Mouse (Mus musculus) macrophage (primary cell): Measurements from ENCODE around the gene Tas1r2. TPM values are rescaled to one million over a fixed set of nuclear protein-coding genes. Genes with fewer than 3 reads are reported as not detected.

ENCODE experiments used
- H3K27ac ChIP-seq: fragments of 350-480 bp; formaldehyde crosslinking; 2 replicates; pipeline ENCODE4 v1.9.0; 2021
- H3K36me3 ChIP-seq: fragments of 350-480 bp; formaldehyde crosslinking; 2 replicates; pipeline ENCODE4 v1.9.0; 2021; ENCODE audit errors: inconsistent target
- H3K4me3 ChIP-seq: fragments of 350-480 bp; formaldehyde crosslinking; 2 replicates; pipeline ENCODE4 v1.9.0; 2021; ENCODE audit errors: inconsistent target
- H3K79me2 ChIP-seq: fragments of 350-480 bp; formaldehyde crosslinking; 2 replicates; pipeline ENCODE4 v1.9.0; 2021; ENCODE audit errors: inconsistent target
- WGBS: methylation state at CpG from one replicate; pipeline ENCODE4 v1.1.7; 2026; ENCODE audit warnings: inconsistent platforms; ENCODE audit not compliant: missing documents; 5-methylcytosine and 5-hydroxymethylcytosine counted together
- polyA plus RNA-seq: library from polyadenylated mRNA; stranded (reverse); fragments of 250-400 nt; gene quantifications from 3 replicates; pipeline ENCODE4 v1.2.4, GENCODE M21; 2018; ENCODE audit warnings: inconsistent platforms
- total RNA-seq, 78 experiments: library from RNA; depleted of rRNA; stranded (reverse); fragments of 250-400 nt; gene quantifications; 1 replicate in 9 of 78; 2 replicates in 24 of 78; 3 replicates in 43 of 78; 4 replicates in 2 of 78; pipeline ENCODE4 v1.2.4; 2018; ENCODE audit warnings: inconsistent platforms in 56 of 78

The Tas1r2 gene
- not detected for total RNA-seq (2018; cell fraction: chromatin; rRNA removed)
- total RNA-seq (2018; cell fraction: cytosol; rRNA removed), result not detected
- under 1 TPM in 1 of 26 experiments, not detected in 25; 0.34 TPM for total RNA-seq (2018; cell fraction: nucleus; rRNA removed)
- polyA plus RNA-seq, result not detected in 3 replicates

DNA sequence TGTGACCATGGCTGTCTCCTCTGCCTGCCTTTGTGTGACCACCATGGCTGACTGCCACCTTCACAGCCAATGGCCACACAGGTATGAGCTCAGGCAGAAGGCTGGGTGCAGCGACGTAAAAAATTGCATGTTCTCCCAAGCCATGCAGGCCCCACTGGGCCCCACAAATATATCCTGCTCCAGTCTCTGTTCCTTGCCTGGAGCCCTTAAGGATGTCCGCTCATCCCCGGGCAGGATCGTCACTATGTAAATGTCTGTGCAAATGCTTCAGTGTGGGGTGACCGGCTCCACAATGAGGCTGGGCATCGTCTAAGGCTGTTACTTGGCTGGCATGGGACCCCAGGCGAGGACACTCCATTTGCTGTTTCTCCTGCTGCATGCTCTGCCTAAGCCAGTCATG lies at the start of gene Tas1r2:
Gene Tas1r2 (plus strand): TSS at position 301 of the 400 bp plus-strand sequence.
- no peak within 1 kb of the TSS for H3K27ac ChIP-seq
- H3K4me3 ChIP-seq, result no peak within 1 kb of the TSS
- H3K79me2 ChIP-seq, result no peaks in the 10 kb centered on the region
- 89% methylated on average over 8 of the region's 8 CpGs for WGBS
- H3K36me3 ChIP-seq, result no peaks in the 10 kb centered on the region

DNA sequence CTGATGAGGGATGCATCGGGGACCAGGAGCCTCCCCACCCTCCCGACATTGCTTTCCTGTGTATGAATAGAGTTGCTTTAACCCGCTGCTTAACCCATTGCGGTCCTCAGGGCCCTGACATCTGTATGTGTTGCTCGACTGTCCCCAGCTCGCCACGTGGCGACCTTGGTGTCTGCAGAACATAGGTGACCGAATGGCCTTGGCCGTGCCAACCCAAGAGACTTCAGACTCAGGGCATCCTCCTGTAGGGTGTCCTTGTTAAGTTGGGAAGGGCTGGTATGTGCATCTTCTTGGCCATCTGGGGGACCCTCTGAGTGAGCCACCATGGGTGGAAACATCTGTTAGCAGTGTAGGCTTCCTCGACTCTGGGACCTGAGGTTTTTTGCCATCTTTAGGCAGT lies 48.1 kb upstream of the Tas1r2 start:
- Histone ChIP-seq H3K36me3 (peaks cover 35% of the 10 kb centered on the region), H3K27ac (no peak overlapping the region)
- 94% methylated on average over 11 of the region's 11 CpGs for WGBS

DNA sequence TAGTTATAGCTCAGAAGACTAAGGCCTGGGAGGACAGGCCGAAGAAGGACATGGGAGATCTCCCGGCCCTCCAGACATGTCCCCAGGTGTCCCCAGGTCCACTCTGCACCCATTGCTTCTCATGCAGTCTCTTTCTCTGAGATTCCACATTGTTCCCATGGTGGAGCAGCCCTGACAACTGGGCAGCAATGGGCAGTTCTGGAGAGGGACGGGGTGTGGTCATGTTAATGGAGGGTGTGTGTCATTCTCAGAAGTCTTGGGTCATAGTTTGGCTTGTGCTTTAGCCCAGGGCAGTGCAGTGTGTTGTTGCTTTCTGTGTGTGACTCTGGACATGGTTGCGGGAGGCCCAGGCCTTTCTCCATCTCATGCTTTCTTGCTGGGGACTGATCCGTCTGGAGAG lies 46.6 kb upstream of the Tas1r2 start:
- Histone ChIP-seq H3K36me3 (peaks cover 35% of the 10 kb centered on the region), H3K79me2 (peaks cover 31% of the 10 kb centered on the region; the same call in 1 of the 2 replicates), H3K4me3 (no peak overlapping the region), H3K27ac (no peak overlapping the region)
- 92% methylated on average over 5 of the region's 5 CpGs for WGBS

More for the DNA sequence above, 48.1 kb upstream of the Tas1r2 start:
- Histone ChIP-seq H3K4me3 (no peak overlapping the region), H3K79me2 (peaks cover 43% of the 10 kb centered on the region)

DNA sequence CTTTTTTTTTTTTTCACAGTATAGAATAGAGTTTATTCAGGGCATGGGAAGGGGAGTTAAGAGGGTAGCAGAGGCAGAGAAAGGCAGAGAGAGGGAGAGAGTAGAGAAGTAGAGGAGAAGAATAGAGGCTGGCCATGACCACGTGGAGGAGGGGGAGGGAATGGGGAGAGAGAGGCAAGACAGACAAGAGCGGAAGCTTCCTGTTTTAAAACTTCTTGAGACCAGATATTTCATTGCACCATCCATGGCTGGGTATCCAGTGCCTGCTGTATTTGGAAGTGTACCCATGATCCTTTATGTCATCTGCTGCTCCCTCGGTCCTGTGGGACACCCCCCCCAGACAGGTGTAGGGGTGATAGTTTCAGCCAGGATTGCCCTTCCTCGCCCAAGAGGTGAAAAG lies 44.4 kb upstream of the Tas1r2 start:
- 0 out of 2 replicates have a peak overlapping the region, but pooled peaks have one; percentile 8 for H3K27ac ChIP-seq
- WGBS, result 26% methylated on average over 4 of the region's 4 CpGs

DNA sequence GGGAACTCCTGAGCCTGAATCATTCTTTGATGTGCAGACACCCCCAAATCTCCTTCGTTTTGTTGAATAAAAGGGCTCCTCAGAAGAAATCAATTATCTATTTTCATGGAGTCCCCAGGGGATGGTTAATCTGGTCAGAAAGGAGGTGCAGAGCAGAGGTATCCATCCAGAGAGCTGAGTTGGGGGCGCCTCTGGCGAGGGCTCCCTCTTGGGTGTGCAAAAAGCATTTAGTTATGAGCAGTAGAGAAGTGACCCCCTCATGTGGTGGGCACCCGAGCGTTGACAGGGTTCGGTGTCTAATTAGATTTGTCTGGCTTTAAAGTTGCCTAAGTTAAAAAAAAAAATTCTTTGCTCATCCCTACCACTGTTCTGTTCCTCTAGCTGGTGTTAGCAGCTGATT lies 42.4 kb upstream of the Tas1r2 start:
- no peak overlapping the region for H3K4me3 ChIP-seq
- H3K27ac ChIP-seq, result no peak overlapping the region
- 86% methylated on average over 6 of the region's 6 CpGs for WGBS
- H3K36me3 ChIP-seq, result peaks cover 40% of the 10 kb centered on the region; the same call in 1 of the 2 replicates
- H3K79me2 ChIP-seq, result peaks cover 41% of the 10 kb centered on the region

More for the DNA sequence above, 44.4 kb upstream of the Tas1r2 start:
- Histone ChIP-seq H3K4me3 (no peak overlapping the region), H3K36me3 (peaks cover 51% of the 10 kb centered on the region), H3K79me2 (peaks cover 36% of the 10 kb centered on the region; the same call in 1 of the 2 replicates)

DNA sequence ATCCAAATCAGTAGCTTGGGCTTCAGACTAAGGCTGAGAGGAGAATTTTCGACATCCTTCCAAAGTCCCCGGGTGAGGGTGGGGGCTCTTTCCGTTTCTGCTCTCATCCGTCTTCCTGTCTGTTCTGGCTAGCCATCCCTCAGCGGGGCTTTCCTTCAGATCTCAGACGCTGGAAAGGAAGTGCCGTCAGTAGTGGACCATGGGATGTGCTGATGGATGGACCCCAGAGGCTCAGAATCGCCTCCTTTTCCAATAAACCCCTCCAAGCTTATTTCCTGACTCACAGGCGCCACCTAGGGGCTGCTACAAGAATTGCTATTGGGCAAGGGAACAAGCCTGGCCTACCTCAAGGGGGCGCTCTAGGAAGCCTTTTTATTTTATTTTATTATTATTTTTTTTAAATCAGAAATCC lies 41.8 kb upstream of the Tas1r2 start:
- no peak overlapping the region for H3K27ac ChIP-seq
- no peak overlapping the region for H3K4me3 ChIP-seq
- peaks cover 35% of the 10 kb centered on the region; the same call in 1 of the 2 replicates for H3K36me3 ChIP-seq
- 10% methylated on average over 10 of the region's 10 CpGs for WGBS
- peaks cover 47% of the 10 kb centered on the region for H3K79me2 ChIP-seq

DNA sequence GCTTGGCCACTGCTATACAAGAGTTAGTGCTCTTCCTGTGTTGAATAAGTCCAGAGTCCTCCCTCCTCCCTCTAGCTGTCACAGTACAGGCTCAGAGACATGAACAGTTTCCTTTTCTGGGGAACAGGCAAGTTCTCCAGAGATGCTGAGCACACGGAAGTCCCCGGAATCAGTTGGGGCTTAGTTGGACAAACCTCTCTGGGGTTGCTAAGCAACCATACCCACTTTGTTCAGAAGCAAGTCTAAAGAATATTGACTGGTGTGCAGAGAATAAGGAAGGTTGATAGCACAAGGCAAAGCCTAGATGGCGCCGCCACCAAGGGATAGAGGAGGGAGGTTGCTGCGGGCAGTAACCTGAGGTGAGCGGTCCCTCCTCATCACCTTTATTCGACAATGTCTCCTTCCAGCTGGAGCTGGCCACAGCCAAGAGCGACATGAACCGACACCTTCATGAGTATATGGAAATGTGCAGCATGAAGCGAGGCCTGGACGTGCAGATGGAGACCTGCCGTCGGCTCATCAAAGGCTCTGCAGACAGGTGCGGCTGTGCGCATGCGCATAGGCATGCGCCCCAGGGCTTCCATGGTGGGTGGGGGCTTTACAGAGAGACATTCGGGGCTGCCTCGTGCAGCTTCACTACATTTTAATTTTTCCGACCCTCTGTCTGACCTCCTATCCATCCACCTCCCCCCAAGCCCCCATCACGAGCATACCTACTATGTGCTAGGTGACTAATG lies 38.6 kb upstream of the Tas1r2 start:
- 94% methylated on average over 21 of the region's 21 CpGs for WGBS
- H3K4me3 ChIP-seq, result no peak overlapping the region

DNA sequence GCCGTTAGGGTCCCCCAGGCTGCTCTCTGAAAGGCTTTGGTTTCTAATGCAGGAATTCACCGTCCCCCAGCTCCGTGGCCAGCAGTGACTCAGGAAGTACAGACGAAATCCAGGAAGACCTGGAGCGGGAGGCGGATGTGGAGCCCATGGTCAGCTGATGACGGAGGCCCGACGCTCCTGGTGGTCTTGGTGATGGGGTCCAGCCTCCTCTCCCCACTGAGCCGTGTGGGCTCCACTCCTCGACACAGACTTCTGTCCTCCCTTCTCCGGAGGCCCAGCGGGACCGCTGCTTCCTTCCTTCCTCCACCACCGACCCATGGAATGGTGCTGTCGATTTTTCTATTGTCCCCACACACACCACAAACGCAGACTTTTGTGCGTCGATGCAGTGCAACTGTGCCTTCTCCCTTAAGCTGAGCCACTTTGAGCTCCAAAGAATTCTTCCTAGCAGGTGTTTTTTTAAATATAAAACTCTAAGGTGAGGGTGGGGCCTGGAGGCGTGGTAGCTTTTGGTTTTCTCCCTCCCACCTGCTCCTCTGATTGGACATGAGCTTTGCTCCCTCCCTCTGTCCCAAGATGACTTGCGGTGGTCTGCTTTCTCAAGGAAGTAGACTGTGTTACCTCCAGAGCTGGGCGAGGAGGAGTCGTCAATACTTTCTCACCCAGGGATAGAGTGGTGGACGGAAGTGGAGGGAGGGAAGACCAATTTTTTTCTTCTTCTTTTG lies 36.9 kb upstream of the Tas1r2 start:
- H3K27ac ChIP-seq, result peak overlapping the region; percentile 83
- peaks cover 47% of the 10 kb centered on the region for H3K79me2 ChIP-seq
- WGBS, result under 1% methylated on average over 23 of the region's 24 CpGs
- peak overlapping the region; percentile 77 for H3K4me3 ChIP-seq
- H3K36me3 ChIP-seq, result peaks cover 20% of the 10 kb centered on the region; the same call in 1 of the 2 replicates

More for the DNA sequence above, 38.6 kb upstream of the Tas1r2 start:
- peaks cover 20% of the 10 kb centered on the region; the same call in 1 of the 2 replicates for H3K36me3 ChIP-seq
- no peak overlapping the region for H3K27ac ChIP-seq
- H3K79me2 ChIP-seq, result peaks cover 47% of the 10 kb centered on the region

DNA sequence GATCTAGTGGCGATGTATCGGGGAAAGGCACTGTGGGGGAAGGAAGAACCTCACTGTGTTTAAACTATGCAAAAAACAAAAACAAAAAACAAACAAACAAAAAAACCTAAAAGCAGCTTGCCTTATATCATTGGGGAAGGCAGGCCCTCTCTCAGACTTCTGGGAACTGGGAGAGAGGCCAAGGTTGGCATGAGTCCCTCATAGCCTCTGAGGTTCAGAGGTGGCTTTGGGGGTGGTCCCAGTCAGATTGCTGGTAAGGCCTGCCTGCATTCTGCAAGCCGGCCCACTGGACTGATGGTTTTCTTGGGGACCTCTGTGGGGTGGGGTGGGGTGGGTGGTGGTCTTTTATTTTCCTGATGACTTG lies 36.4 kb upstream of the Tas1r2 start:
- H3K4me3 ChIP-seq, result peak overlapping the region; percentile 77
- H3K36me3 ChIP-seq, result peaks cover 20% of the 10 kb centered on the region; the same call in 1 of the 2 replicates
- peaks cover 46% of the 10 kb centered on the region for H3K79me2 ChIP-seq
- WGBS, result 33% methylated on average over 3 of the region's 3 CpGs
- H3K27ac ChIP-seq, result peak overlapping the region; percentile 83

DNA sequence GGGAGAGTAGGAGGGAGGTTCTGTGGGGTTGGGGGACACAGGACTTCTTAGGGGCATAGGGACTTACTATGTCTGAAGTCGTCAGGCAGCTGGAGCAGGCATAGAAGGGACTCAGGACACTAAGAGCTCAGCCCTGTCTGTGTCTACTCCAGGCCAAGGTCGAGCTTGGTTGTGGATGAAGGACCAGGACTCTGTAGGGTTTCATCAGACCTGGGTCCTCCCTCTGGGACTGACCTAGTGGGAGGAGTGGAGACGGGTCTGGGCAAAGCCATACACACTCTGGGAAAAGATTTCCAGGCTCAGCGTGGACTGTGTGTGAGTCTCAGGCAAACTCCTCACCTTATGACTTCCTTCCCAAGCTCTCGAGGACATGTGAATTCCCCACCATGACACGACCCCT lies 33.6 kb upstream of the Tas1r2 start:
- Histone ChIP-seq H3K36me3 (no peaks in the 10 kb centered on the region; the same call in 1 of the 2 replicates), H3K4me3 (no peak overlapping the region), H3K27ac (no peak overlapping the region), H3K79me2 (peaks cover 18% of the 10 kb centered on the region)
- 87% methylated on average over 6 of the region's 6 CpGs for WGBS

DNA sequence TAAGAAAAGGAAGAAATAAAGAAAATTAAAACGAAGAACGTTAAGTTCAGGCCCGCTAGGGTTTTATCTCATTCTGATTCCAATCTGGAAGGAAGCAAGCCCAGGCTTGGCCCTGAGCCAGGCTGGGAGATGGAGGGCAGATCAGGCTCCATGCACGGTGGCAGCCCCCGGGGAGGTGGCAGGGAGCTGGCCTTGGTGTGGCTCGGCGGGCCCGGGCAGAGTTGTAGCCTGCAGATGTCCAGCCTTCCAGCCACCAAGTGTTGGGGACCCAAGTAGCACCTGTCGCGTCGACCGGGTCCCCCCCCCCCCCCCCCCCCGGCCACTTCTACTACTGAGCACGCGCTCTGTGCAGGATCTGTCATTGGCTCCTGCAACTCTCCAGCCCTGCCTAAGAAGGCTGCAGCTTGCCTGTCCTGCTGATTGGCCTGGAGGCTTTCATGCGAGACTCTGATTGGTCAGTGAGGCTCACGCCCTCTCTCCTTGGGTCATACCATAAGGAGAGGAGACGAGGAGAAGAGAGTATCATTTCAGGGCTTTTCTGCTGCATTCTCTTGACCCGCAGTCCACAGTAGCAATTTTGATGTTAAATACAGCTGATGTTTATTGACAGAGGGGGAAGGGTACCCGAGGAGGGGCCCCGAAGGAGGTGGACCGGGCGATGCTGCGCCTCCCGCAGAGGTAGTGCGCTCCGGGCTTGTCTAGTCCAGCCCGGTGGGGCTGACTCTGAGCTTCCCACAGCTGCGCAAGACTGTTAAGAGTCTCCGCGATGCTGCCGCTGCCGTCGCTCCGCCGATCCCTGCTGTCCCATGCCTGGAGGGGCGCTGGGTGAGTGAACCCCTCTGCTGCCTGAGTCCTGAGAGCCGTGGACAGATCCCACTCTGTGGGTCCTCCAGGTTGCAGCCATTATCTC lies 30.7 kb upstream of the Tas1r2 start, which contains the start of gene Aldh4a1:
Gene Aldh4a1 (plus strand): TSS at position 494 of the 910 bp plus-strand sequence.
- no peaks in the 10 kb centered on the region; the same call in 1 of the 2 replicates for H3K79me2 ChIP-seq
- WGBS, result 2% methylated on average over 35 of the region's 38 CpGs
- H3K4me3 ChIP-seq, result peak within 1 kb of the TSS; percentile 87
- peak within 1 kb of the TSS; percentile 91 for H3K27ac ChIP-seq
- H3K36me3 ChIP-seq, result no peaks in the 10 kb centered on the region

DNA sequence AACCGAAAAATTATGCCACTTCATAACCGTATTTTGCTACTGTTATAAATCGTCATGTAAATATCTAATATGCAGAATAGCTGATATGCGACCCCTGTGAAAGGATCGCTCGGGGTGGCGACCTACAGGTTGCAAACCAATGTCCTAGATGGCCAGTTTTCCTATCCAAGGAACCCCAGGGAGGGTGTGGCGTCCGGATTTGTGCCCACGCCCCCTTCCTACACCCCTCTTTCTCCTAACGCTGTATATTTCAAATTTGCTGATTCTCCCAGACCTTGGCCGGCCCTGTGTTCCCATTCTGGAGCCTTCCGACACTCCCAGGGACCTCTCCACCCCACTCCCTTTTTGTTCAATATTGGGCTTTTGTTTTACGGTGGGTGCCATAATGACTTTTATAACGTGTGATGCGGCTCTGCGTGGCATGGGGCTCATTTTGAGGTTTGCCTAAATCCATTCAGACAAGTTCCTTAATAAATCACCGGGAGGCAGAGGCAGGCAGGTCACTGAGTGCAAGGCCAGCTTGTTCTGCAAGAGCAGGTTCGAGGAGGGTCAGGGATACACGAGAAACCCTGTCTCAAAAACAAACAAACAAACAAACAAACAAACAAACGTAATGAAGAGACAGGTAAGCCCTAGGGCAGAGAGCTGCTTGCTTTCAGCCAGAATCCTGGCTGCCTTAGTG lies 29.8 kb upstream of the Tas1r2 start:
- Histone ChIP-seq H3K27ac (peak overlapping the region; percentile 91), H3K36me3 (no peaks in the 10 kb centered on the region), H3K79me2 (no peaks in the 10 kb centered on the region), H3K4me3 (peak overlapping the region; percentile 87)
- WGBS, result 19% methylated on average over 21 of the region's 21 CpGs

DNA sequence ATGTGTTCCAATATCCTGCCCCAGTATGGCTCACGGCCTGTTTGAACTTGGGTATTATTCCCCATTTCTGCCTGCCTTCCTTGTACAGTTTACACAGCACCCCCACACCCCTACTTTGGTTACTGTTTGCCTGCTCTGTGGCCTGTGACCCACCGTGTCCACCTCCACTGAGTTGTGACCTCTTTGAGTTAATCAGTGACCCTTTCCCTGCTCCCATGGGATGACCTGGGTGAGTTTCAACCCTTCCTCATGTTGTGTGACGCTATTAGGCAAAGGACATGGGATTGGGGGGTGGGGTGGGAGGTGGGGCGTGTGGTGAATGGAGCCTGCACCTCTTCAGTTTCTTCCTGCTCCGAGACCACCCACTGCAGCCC lies 29.2 kb upstream of the Tas1r2 start:
- H3K27ac ChIP-seq, result no peak overlapping the region
- no peaks in the 10 kb centered on the region for H3K36me3 ChIP-seq
- 76% methylated on average over 5 of the region's 5 CpGs for WGBS
- no peaks in the 10 kb centered on the region for H3K79me2 ChIP-seq
- H3K4me3 ChIP-seq, result no peak overlapping the region
